Mouse (Mus musculus) liver, adult 2 months (tissue): ENCODE data around the gene Lama2.

ENCODE experiments used
- CTCF ChIP-seq: fragments of 200-500 bp; IDR thresholded peaks from 2 replicates; pipeline ENCODE4 v1.5.1; 2011; ENCODE audit warnings: low read depth, low read length, control low read depth
- POLR2A ChIP-seq: fragments of 200-500 bp; IDR thresholded peaks from 2 replicates; pipeline ENCODE4 v1.6.1; 2011; ENCODE audit warnings: low read length, control low read depth; ENCODE audit not compliant: insufficient read depth; ENCODE audit errors: extremely low read depth

DNA sequence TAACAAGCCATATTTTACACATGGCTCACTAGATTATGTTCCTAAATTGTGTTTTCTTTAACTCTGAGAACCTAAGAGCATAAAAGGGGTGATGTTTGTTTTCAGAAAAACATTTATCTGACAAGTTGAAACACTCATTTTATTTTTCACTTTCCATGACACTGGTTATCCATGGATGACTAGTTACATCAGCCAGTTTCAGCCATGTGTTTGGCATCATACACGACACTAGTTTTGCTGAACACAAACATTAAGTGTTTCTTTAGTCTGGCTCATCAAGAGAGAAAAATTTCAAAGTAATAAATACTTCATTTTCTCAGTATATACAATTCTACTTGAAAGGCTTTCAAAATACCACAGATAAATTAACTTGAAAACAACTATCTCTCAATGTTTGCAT lies 228.8 kb downstream of the Lama2 start:
- TF ChIP-seq POLR2A (no peak), CTCF (no peak)
